Mouse (Mus musculus): ENCODE data around the gene Asb11.

- TF ChIP-seq CTCF (IDR thresholded peaks at IDR 0.05; ENCODE audit: control insufficient read depth, insufficient read depth, insufficient read length), result no peak
- no peak for TF ChIP-seq USF1 (IDR thresholded peaks at IDR 0.05; ENCODE audit: low read depth)
- no peak for TF ChIP-seq CEBPB (IDR thresholded peaks at IDR 0.05; ENCODE audit: low read depth)
- TF ChIP-seq MAX (IDR thresholded peaks at IDR 0.05), result no peak
These were observed 8.8 kb downstream of the Asb11 start for GRCm38 (mm10) chrX:164445601-164446000.

Data from C2C12 (cell line).